Mouse (Mus musculus): Measurements from ENCODE around the gene Rnf151.

Rnf151 gene

GRCm38 (mm10) chr17:24706982-24707800, 10.7 kb downstream of the Rnf151 start, which contains the start of gene Tbl3:
Gene Tbl3, minus strand, starts transcription at chr17:24707660.
- CTCF ChIA-PET = interaction anchor here (0.7 to 1.3 kb wide), 2 partner anchors 10 to 110 kb away, joined by 3 to 4 read pairs; no protein-coding TSS in a partner anchor

GRCm38 (mm10) chr17:24705821-24706220, 12.0 kb downstream of the Rnf151 start:
- CTCF ChIA-PET = no interaction called here

GRCm38 (mm10) chr17:24701251-24701650, 16.6 kb downstream of the Rnf151 start:
- CTCF ChIA-PET = no interaction called here

- CTCF ChIA-PET = no interaction called here
These were observed 18.4 kb downstream of the Rnf151 start for GRCm38 (mm10) chr17:24699473-24699872.

GRCm38 (mm10) chr17:24698715-24699114, 19.1 kb downstream of the Rnf151 start:
- CTCF ChIA-PET = no interaction called here

- CTCF ChIA-PET = interaction anchor here (1.6 kb wide), 1 partner anchor 10 kb away, joined by 4 read pairs; the partner anchor contains the start of gene Tbl3
These were observed 19.9 kb downstream of the Rnf151 start for GRCm38 (mm10) chr17:24697985-24698384.

GRCm38 (mm10) chr17:24696011-24696697, 21.7 kb downstream of the Rnf151 start, which contains the start of the genes Gfer and Noxo1:
Gene Gfer, minus strand, starts transcription at chr17:24696156.
Gene Noxo1, plus strand, starts transcription at chr17:24696234.
- CTCF ChIA-PET = interaction anchor here (0.6 to 1.6 kb wide), 3 partner anchors 12 to 414 kb away, joined by 3 to 4 read pairs (median 4); partner anchors contain the start of gene Tbl3

GRCm38 (mm10) chr17:24695326-24696010, 22.4 kb downstream of the Rnf151 start:
- CTCF ChIA-PET = no interaction called here

GRCm38 (mm10) chr17:24692385-24692784, 25.5 kb downstream of the Rnf151 start:
- CTCF ChIA-PET = no interaction called here

- CTCF ChIA-PET = no interaction called here
These were observed 28.4 kb downstream of the Rnf151 start, which contains the start of gene Syngr3 for GRCm38 (mm10) chr17:24689251-24690081. Gene Syngr3, minus strand, starts transcription at chr17:24689955.

- CTCF ChIA-PET = no interaction called here
These were observed 30.3 kb downstream of the Rnf151 start for GRCm38 (mm10) chr17:24687599-24687998.

- CTCF ChIA-PET = interaction anchor here (0.6 to 0.7 kb wide), 3 partner anchors 11 to 115 kb away, joined by 3 to 8 read pairs (median 3); no protein-coding TSS in a partner anchor
These were observed 30.7 kb downstream of the Rnf151 start for GRCm38 (mm10) chr17:24687146-24687595.

GRCm38 (mm10) chr17:24686514-24686913, 31.3 kb downstream of the Rnf151 start:
- CTCF ChIA-PET = interaction anchor here (0.6 to 0.7 kb wide), 3 partner anchors 10 to 116 kb away, joined by 3 to 8 read pairs (median 3); no protein-coding TSS in a partner anchor

- CTCF ChIA-PET = no interaction called here
These were observed 40.3 kb downstream of the Rnf151 start for GRCm38 (mm10) chr17:24677500-24678080.

- CTCF ChIA-PET = interaction anchor here (0.6 to 1.4 kb wide), 2 partner anchors 10 to 204 kb away, joined by 3 read pairs; no protein-coding TSS in a partner anchor
These were observed 41.0 kb downstream of the Rnf151 start for GRCm38 (mm10) chr17:24676877-24677276.

- CTCF ChIA-PET = interaction anchor here (1.4 kb wide), 1 partner anchor 11 kb away, joined by 3 read pairs; no protein-coding TSS in a partner anchor
These were observed 41.7 kb downstream of the Rnf151 start for GRCm38 (mm10) chr17:24676187-24676586.

- CTCF ChIA-PET = interaction anchor here (1.3 kb wide), 1 partner anchor 53 kb away, joined by 4 read pairs; no protein-coding TSS in a partner anchor
These were observed 43.6 kb downstream of the Rnf151 start for GRCm38 (mm10) chr17:24674277-24674676.

GRCm38 (mm10) chr17:24672141-24672540, 45.7 kb downstream of the Rnf151 start:
- CTCF ChIA-PET = no interaction called here

GRCm38 (mm10) chr17:24671346-24671745, 46.5 kb downstream of the Rnf151 start:
- CTCF ChIA-PET = no interaction called here

- CTCF ChIA-PET = no interaction called here
These were observed 47.5 kb downstream of the Rnf151 start for GRCm38 (mm10) chr17:24670246-24670844.
